32 mouse cellular contexts compared by ENCODE assay signal in genomic region chr5:122490148-122490547, GRCm38 (mm10).
"Had no signal": no experiment of that assay in that cellular context is flagged by ENCODE, and none has a peak within 500 bp of the region (broad histone marks: within the 10 kb centered on the region; RNA-seq: fewer than 3 reads in every experiment).

No protein-coding gene starts in this region.

- H3K9ac ChIP-seq: limb, embryonic 12.5 days; limb, embryonic 13.5 days; limb, embryonic 15.5 days; liver, embryonic 12.5 days; liver, embryonic 13.5 days; liver, embryonic 14.5 days; liver, embryonic 15.5 days; liver, postnatal 0 days; lung, embryonic 14.5 days; lung, embryonic 15.5 days; midbrain, embryonic 12.5 days; midbrain, embryonic 13.5 days; midbrain, embryonic 15.5 days; neural tube, embryonic 12.5 days had no signal

- ATAC-seq: liver, embryonic 12.5 days; liver, postnatal 0 days; lung, postnatal 0 days; midbrain, embryonic 13.5 days; midbrain, embryonic 15.5 days; midbrain, embryonic 16.5 days had no signal

- H3K4me3 ChIP-seq: limb, embryonic 10.5 days; limb, embryonic 12.5 days; limb, embryonic 13.5 days; limb, embryonic 15.5 days; liver, embryonic 12.5 days; liver, embryonic 13.5 days; liver, embryonic 15.5 days; lung, embryonic 15.5 days; megakaryocyte, embryonic 14.5 days; midbrain, embryonic 10.5 days; midbrain, embryonic 12.5 days; midbrain, embryonic 13.5 days; midbrain, embryonic 15.5 days; myocyte; neural tube, embryonic 12.5 days had no signal

- H3K27me3 ChIP-seq: limb, embryonic 12.5 days; limb, embryonic 13.5 days; limb, embryonic 15.5 days; liver, embryonic 12.5 days; liver, embryonic 13.5 days; liver, embryonic 15.5 days; lung, embryonic 15.5 days; megakaryocyte, embryonic 14.5 days; midbrain, embryonic 12.5 days; midbrain, embryonic 13.5 days; midbrain, embryonic 15.5 days; neural tube, embryonic 12.5 days had no signal

- DNase-seq: left cerebral cortex, postnatal 4 days; liver; liver, embryonic 13.5 days; liver, postnatal 0 days; lung, adult 18-20 months; lung, adult 2 months; lung, embryonic 14.5 days; lung, postnatal 10 days; lung, postnatal 14 days; lung, postnatal 36 days; lung, postnatal 4 days; midbrain, embryonic 14.5 days had no signal

- H3K9me3 ChIP-seq: limb, embryonic 10.5 days; limb, embryonic 12.5 days; limb, embryonic 13.5 days; limb, embryonic 15.5 days; liver, embryonic 12.5 days; liver, embryonic 13.5 days; liver, embryonic 15.5 days; lung, embryonic 15.5 days; megakaryocyte, embryonic 14.5 days; midbrain, embryonic 10.5 days; midbrain, embryonic 12.5 days; midbrain, embryonic 13.5 days; midbrain, embryonic 15.5 days; neural tube, embryonic 12.5 days had no signal

- H3K27ac ChIP-seq: limb, embryonic 10.5 days; limb, embryonic 12.5 days; limb, embryonic 13.5 days; limb, embryonic 15.5 days; liver, embryonic 12.5 days; liver, embryonic 13.5 days; liver, embryonic 14.5 days; liver, embryonic 15.5 days; lung, embryonic 15.5 days; macrophage; midbrain, embryonic 10.5 days; midbrain, embryonic 12.5 days; midbrain, embryonic 13.5 days; midbrain, embryonic 15.5 days; neural tube, embryonic 12.5 days had no signal

- H3K4me2 ChIP-seq: limb, embryonic 12.5 days; limb, embryonic 13.5 days; limb, embryonic 15.5 days; liver, embryonic 11.5 days; liver, embryonic 12.5 days; liver, embryonic 13.5 days; liver, embryonic 15.5 days; lung, embryonic 14.5 days; lung, embryonic 15.5 days; midbrain, embryonic 11.5 days; midbrain, embryonic 12.5 days; midbrain, embryonic 13.5 days; midbrain, embryonic 15.5 days; neural tube, embryonic 12.5 days had no signal

- H3K4me1 ChIP-seq: limb, embryonic 10.5 days; limb, embryonic 12.5 days; limb, embryonic 15.5 days; liver, embryonic 12.5 days; liver, embryonic 15.5 days; lung, embryonic 15.5 days; midbrain, embryonic 10.5 days; midbrain, embryonic 12.5 days; midbrain, embryonic 15.5 days; neural tube, embryonic 12.5 days had no signal
